Mouse (Mus musculus): ENCODE measurements around the gene Gkap1. TPM values are rescaled to one million over a fixed set of nuclear protein-coding genes. Genes with fewer than 3 reads are reported as not detected.
A peak's percentile ranks its signal among the peaks of the same experiment; 100 is the strongest.

Gene Gkap1
- polyA plus RNA-seq, 1 experiment from 2014 or later: 23.6 TPM

GRCm38 (mm10) chr13:58261674-58262073 lies 13.8 kb downstream of the Gkap1 start:
- H3K9me3 ChIP-seq: no peaks in the 10 kb centered on the region
- no peak overlapping the region for H3K27ac ChIP-seq
- no peak overlapping the region for H3K4me3 ChIP-seq
- H3K36me3 ChIP-seq: peaks cover 7% of the 10 kb centered on the region; the same call in 1 of the 2 replicates
- ATAC-seq (ENCODE audit: borderline replicate concordance, extremely low read depth, low FRiP score, low TSS enrichment): no peak
- H3K27me3 ChIP-seq: no peaks in the 10 kb centered on the region
- no peak overlapping the region for H3K9ac ChIP-seq
- 76% methylated on average over 4 of the region's 4 CpGs for WGBS
- H3K4me2 ChIP-seq: no peak overlapping the region
- no peaks in the 10 kb centered on the region for H3K4me1 ChIP-seq

- no peak overlapping the region for H3K27ac ChIP-seq
- 100% methylated on average over 1 of the region's 1 CpGs for WGBS
- peaks cover 5% of the 10 kb centered on the region; the same call in 1 of the 2 replicates for H3K36me3 ChIP-seq
- no peak overlapping the region for H3K9ac ChIP-seq
- no peak overlapping the region for H3K4me3 ChIP-seq
- H3K4me2 ChIP-seq: no peak overlapping the region
- no peaks in the 10 kb centered on the region for H3K4me1 ChIP-seq
- H3K9me3 ChIP-seq: no peaks in the 10 kb centered on the region
- no peaks in the 10 kb centered on the region for H3K27me3 ChIP-seq
- no peak for ATAC-seq (ENCODE audit: borderline replicate concordance, extremely low read depth, low FRiP score, low TSS enrichment)
Observed at GRCm38 (mm10) chr13:58253268-58253667, 22.2 kb downstream of the Gkap1 start.

GRCm38 (mm10) chr13:58248957-58249356 lies 26.5 kb downstream of the Gkap1 start:
- Histone ChIP-seq H3K4me2 (no peak overlapping the region), H3K36me3 (peaks cover 5% of the 10 kb centered on the region; the same call in 1 of the 2 replicates), H3K27me3 (no peaks in the 10 kb centered on the region), H3K4me3 (no peak overlapping the region), H3K4me1 (no peaks in the 10 kb centered on the region), H3K27ac (no peak overlapping the region), H3K9me3 (no peaks in the 10 kb centered on the region), H3K9ac (no peak overlapping the region)
- ATAC-seq (ENCODE audit: borderline replicate concordance, extremely low read depth, low FRiP score, low TSS enrichment): no peak
- 87% methylated on average over 5 of the region's 5 CpGs for WGBS

- Histone ChIP-seq H3K4me1 (no peaks in the 10 kb centered on the region), H3K27ac (no peak overlapping the region), H3K36me3 (no peaks in the 10 kb centered on the region), H3K27me3 (no peaks in the 10 kb centered on the region), H3K4me3 (no peak overlapping the region), H3K9me3 (no peaks in the 10 kb centered on the region), H3K4me2 (no peak overlapping the region), H3K9ac (no peak overlapping the region)
- no peak for ATAC-seq (ENCODE audit: borderline replicate concordance, extremely low read depth, low FRiP score, low TSS enrichment)
- WGBS: 86% methylated on average over 7 of the region's 7 CpGs
Observed at GRCm38 (mm10) chr13:58236536-58236935, 39.0 kb downstream of the Gkap1 start.

GRCm38 (mm10) chr13:58232611-58233010 lies 42.9 kb downstream of the Gkap1 start:
- Histone ChIP-seq H3K4me3 (no peak overlapping the region), H3K27ac (no peak overlapping the region), H3K27me3 (no peaks in the 10 kb centered on the region), H3K9me3 (no peaks in the 10 kb centered on the region), H3K4me2 (no peak overlapping the region), H3K9ac (no peak overlapping the region), H3K36me3 (no peaks in the 10 kb centered on the region), H3K4me1 (no peaks in the 10 kb centered on the region)
- ATAC-seq (ENCODE audit: borderline replicate concordance, extremely low read depth, low FRiP score, low TSS enrichment): no peak
- WGBS: 42% methylated on average over 5 of the region's 5 CpGs

- 83% methylated on average over 8 of the region's 8 CpGs for WGBS
- H3K4me3 ChIP-seq: no peak overlapping the region
- H3K4me2 ChIP-seq: no peak overlapping the region
- ATAC-seq (ENCODE audit: borderline replicate concordance, extremely low read depth, low FRiP score, low TSS enrichment): no peak
- H3K36me3 ChIP-seq: no peaks in the 10 kb centered on the region
- no peak overlapping the region for H3K9ac ChIP-seq
- H3K9me3 ChIP-seq: no peaks in the 10 kb centered on the region
- H3K27ac ChIP-seq: no peak overlapping the region
- H3K27me3 ChIP-seq: no peaks in the 10 kb centered on the region
- H3K4me1 ChIP-seq: no peaks in the 10 kb centered on the region
Observed at GRCm38 (mm10) chr13:58232070-58232469, 43.4 kb downstream of the Gkap1 start.

- no peak overlapping the region for H3K4me2 ChIP-seq
- H3K4me1 ChIP-seq: no peaks in the 10 kb centered on the region
- no peak overlapping the region for H3K9ac ChIP-seq
- no peaks in the 10 kb centered on the region for H3K9me3 ChIP-seq
- no peak overlapping the region for H3K4me3 ChIP-seq
- WGBS: 67% methylated on average over 2 of the region's 2 CpGs
- H3K36me3 ChIP-seq: no peaks in the 10 kb centered on the region
- no peak overlapping the region for H3K27ac ChIP-seq
- H3K27me3 ChIP-seq: no peaks in the 10 kb centered on the region
- no peak for ATAC-seq (ENCODE audit: borderline replicate concordance, extremely low read depth, low FRiP score, low TSS enrichment)
Observed at GRCm38 (mm10) chr13:58228624-58229023, 46.9 kb downstream of the Gkap1 start.

- 68% methylated on average over 8 of the region's 8 CpGs for WGBS
- Histone ChIP-seq H3K4me2 (no peak overlapping the region), H3K27me3 (no peaks in the 10 kb centered on the region), H3K27ac (no peak overlapping the region), H3K4me3 (no peak overlapping the region), H3K36me3 (no peaks in the 10 kb centered on the region), H3K4me1 (no peaks in the 10 kb centered on the region), H3K9me3 (no peaks in the 10 kb centered on the region), H3K9ac (no peak overlapping the region)
- no peak for ATAC-seq (ENCODE audit: borderline replicate concordance, extremely low read depth, low FRiP score, low TSS enrichment)
Observed at GRCm38 (mm10) chr13:58225694-58226093, 49.8 kb downstream of the Gkap1 start.

GRCm38 (mm10) chr13:58220206-58220605 lies 55.3 kb downstream of the Gkap1 start:
- Histone ChIP-seq H3K27me3 (no peaks in the 10 kb centered on the region), H3K9ac (no peak overlapping the region), H3K4me2 (no peak overlapping the region), H3K36me3 (no peaks in the 10 kb centered on the region), H3K27ac (no peak overlapping the region), H3K9me3 (no peaks in the 10 kb centered on the region), H3K4me1 (peaks cover 6% of the 10 kb centered on the region), H3K4me3 (no peak overlapping the region)
- no peak for ATAC-seq (ENCODE audit: borderline replicate concordance, extremely low read depth, low FRiP score, low TSS enrichment)
- 60% methylated on average over 3 of the region's 3 CpGs for WGBS

GRCm38 (mm10) chr13:58217536-58217935 lies 58.0 kb downstream of the Gkap1 start:
- no peak overlapping the region for H3K9ac ChIP-seq
- no peaks in the 10 kb centered on the region for H3K27me3 ChIP-seq
- no peak overlapping the region for H3K27ac ChIP-seq
- WGBS: 84% methylated on average over 2 of the region's 2 CpGs
- no peaks in the 10 kb centered on the region for H3K36me3 ChIP-seq
- peaks cover 22% of the 10 kb centered on the region for H3K4me1 ChIP-seq
- no peak overlapping the region for H3K4me3 ChIP-seq
- no peak for ATAC-seq (ENCODE audit: borderline replicate concordance, extremely low read depth, low FRiP score, low TSS enrichment)
- H3K4me2 ChIP-seq: no peak overlapping the region
- no peaks in the 10 kb centered on the region for H3K9me3 ChIP-seq

GRCm38 (mm10) chr13:58216395-58216794 lies 59.1 kb downstream of the Gkap1 start:
- peak overlapping the region; percentile 96 for H3K9ac ChIP-seq
- ATAC-seq (ENCODE audit: borderline replicate concordance, extremely low read depth, low FRiP score, low TSS enrichment): no peak
- H3K27ac ChIP-seq: peak overlapping the region; percentile 82; the same call in 1 of the 2 replicates
- H3K4me1 ChIP-seq: peaks cover 24% of the 10 kb centered on the region
- no peaks in the 10 kb centered on the region for H3K27me3 ChIP-seq
- WGBS: 71% methylated on average over 9 of the region's 9 CpGs
- no peaks in the 10 kb centered on the region; the same call in 1 of the 2 replicates for H3K36me3 ChIP-seq
- H3K4me3 ChIP-seq: peak overlapping the region; percentile 97
- H3K4me2 ChIP-seq: peak overlapping the region; percentile 79
- H3K9me3 ChIP-seq: no peaks in the 10 kb centered on the region

- ATAC-seq (ENCODE audit: borderline replicate concordance, extremely low read depth, low FRiP score, low TSS enrichment): peak; percentile 96
- 2% methylated on average over 61 of the region's 62 CpGs for WGBS
- Histone ChIP-seq H3K9me3 (no peaks in the 10 kb centered on the region), H3K4me3 (peak within 1 kb of the TSS; percentile 97), H3K27ac (peak within 1 kb of the TSS; percentile 82), H3K36me3 (no peaks in the 10 kb centered on the region; the same call in 1 of the 2 replicates), H3K4me1 (peaks cover 24% of the 10 kb centered on the region), H3K4me2 (peak within 1 kb of the TSS; percentile 79), H3K27me3 (no peaks in the 10 kb centered on the region), H3K9ac (peak within 1 kb of the TSS; percentile 96)
Observed at GRCm38 (mm10) chr13:58215592-58216341, 59.7 kb downstream of the Gkap1 start, which contains the start of gene Ubqln1. Ubqln1 (minus strand) TSS chr13:58215653.
